Mouse (Mus musculus) cerebellum, adult 2 months (tissue): Measurements from ENCODE around the gene Gm21861. TPM values are rescaled to one million over a fixed set of nuclear protein-coding genes. Genes with fewer than 3 reads are reported as not detected.
"Not testable (repeated sequence)": the region's sequence is repeated elsewhere in the genome, so short reads cannot be mapped to it uniquely, and the experiment has no call there.

Source experiments
- DNase-seq, 2 experiments: peaks; one replicate each; pipeline ENCODE4 v3.0.0; 2021
- H3K27ac ChIP-seq: fragments of 200-500 bp; 2 replicates; pipeline ENCODE4 v1.5.1; 2012; ENCODE audit warnings: low read length, control low read depth, inconsistent platforms; ENCODE audit not compliant: insufficient read depth
- H3K27me3 ChIP-seq: fragments of 200-500 bp; 2 replicates; pipeline ENCODE4 v1.6.1; 2012; ENCODE audit warnings: inconsistent platforms, mild to moderate bottlenecking, low read length, moderate library complexity; ENCODE audit not compliant: control insufficient read depth, insufficient read depth
- H3K4me1 ChIP-seq: fragments of 200-500 bp; 2 replicates; pipeline ENCODE4 v1.6.1; 2011; ENCODE audit warnings: low read length; ENCODE audit not compliant: control insufficient read depth, insufficient read depth
- H3K4me3 ChIP-seq: fragments of 200-500 bp; replicated peaks from 2 replicates; pipeline ENCODE3; 2011; ENCODE audit warnings: mild to moderate bottlenecking, low read depth, low read length, control low read depth; ENCODE audit not compliant: insufficient read depth
- WGBS: fragments of 180-500 bp; shearing (Covaris S2); methylation state at CpG from one replicate; pipeline ENCODE4 v1.1.7; 2018; 5-methylcytosine and 5-hydroxymethylcytosine counted together
- polyA plus RNA-seq: library from polyadenylated mRNA; depleted of rRNA; stranded (reverse); fragments of >200 nt; gene quantifications from 2 replicates; pipeline ENCODE4 v1.2.3, GENCODE M21; 2012; rRNA removed

Gm21861 gene
- not detected in 2 replicates for polyA plus RNA-seq

DNA sequence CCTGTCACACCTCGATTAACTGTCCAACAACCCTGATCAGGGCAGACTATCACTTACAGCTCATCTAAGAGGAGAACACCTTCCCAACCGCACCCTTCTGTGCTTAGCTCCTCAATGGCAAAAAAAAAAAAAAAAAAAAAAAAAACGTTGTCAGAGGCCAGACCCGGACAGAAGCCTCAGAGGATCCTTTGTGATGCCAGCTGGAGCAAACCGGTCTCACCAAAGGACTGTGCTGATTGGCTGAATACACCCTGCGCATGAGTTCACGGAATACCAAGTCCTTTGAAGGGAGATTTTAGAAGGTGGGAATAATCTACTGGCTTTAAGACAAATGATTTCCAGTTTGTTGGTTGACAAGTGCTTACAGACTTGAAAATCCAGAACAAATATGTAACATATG is at the start of gene Gm21861:
Gene Gm21861 (minus strand): TSS at position 101 of the 400 bp plus-strand sequence.
- not testable (repeated sequence) for H3K4me3 ChIP-seq, H3K4me1 ChIP-seq, H3K27ac ChIP-seq, DNase-seq, H3K27me3 ChIP-seq
- no CpG with 5 or more reads among the region's 7 CpGs for WGBS
